Mouse (Mus musculus): ENCODE data around the gene Fgfr1op2.
"Not testable (repeated sequence)": the region's sequence is repeated elsewhere in the genome, so short reads cannot be mapped to it uniquely, and the experiment has no call there.

Gene Fgfr1op2

DNA sequence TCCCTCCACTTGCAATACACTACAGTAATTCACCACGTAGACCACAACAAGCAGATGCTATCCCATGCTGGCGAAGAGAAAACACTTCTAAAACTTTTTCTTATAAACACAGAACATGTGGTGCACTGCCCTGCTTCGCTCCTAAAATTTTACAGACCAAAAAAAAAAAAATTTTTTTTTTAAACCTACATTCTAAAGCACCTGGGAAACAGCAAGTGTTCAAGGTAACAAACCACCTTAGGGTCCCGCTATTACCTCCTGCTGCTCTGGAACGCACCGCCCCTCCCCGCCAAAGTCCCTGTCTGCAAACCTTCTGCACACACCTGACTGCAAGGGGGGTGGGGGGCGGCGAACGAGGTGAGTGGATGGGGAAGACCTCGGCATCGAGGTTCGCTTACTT lies at the start of gene Fgfr1op2:
Gene Fgfr1op2 (plus strand): TSS at position 301 of the 400 bp plus-strand sequence.
- no peak for DNase-seq (ENCODE audit: low spot score)

DNA sequence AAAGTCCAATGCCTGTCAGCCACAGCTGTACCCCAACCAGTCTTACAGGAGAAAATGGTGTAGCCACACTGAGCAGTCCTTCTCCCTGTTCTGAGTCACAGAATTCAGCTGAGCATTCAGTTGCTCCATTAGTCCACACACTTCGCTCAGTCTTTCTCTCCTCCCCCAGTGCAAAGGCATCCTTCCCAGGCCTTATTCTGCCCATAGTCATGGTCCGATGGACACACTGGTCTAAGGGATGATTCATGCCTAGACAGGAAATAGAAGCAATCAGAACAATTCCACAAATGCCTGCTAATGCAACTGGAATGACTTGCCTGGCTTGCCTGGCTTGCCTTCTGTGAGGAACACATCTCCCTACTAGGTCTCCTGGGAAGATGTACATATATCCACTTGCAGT lies 49.5 kb upstream of the Fgfr1op2 start:
- DNase-seq (ENCODE audit: low spot score) = no peak

DNA sequence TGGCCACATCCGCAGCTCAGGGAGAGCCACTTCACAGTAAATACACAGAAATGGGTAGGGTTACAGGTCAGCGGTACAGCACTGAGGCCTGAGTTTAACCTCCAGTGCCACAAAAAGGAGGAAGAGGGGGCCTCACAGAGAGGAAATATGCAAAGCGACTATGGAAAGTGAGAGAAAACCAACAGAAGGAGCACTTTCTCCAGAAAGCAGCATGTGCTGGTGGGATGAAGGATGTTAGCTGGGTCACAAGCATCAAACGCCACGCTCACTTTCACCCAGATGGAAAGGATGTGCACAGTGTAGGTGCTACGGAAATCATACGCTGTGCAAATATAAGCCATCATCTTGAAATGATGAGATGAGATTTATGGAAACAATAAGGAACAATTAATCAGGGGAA lies 46.6 kb upstream of the Fgfr1op2 start:
- DNase-seq (ENCODE audit: low spot score) = no peak

DNA sequence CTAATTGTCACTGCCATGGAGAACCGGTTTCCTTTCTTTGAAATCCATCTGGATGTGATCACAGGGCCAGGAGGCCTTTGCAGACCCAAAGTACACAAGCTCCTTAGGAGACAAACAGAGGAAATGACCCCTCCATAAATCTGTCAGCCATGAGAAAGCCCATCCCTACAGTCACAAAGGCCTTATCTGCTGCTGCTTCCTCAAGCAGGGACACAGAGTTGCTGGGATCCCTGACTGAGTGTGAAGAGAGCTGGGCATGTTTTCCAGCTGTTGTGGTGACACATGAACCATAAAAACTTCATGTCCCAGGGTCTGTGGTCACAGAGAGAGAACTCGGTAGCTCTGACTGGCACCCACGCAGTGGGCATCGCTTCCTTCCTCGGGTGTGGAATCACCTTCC lies 46.2 kb upstream of the Fgfr1op2 start:
- no peak for DNase-seq (ENCODE audit: low spot score)

DNA sequence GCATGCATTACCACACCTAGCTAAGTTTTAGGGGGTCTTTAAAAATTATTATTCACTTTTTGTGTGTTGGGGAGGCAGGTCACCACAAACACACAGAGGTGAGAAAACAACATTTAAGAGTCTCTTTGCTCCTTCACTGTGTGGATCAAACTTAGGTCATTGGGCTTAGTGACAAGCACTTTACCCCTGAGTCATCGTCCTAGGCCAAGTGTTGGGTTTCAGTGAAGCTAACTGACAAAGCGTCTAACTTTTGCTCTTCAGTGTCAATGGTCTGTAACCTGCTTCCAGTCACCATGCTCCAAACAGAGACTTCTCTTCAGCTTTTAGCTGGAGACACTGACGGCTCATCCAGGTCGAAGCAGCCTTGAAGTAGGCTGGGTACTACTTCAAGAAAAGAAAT lies 43.9 kb upstream of the Fgfr1op2 start:
- DNase-seq (ENCODE audit: low spot score) = no peak

DNA sequence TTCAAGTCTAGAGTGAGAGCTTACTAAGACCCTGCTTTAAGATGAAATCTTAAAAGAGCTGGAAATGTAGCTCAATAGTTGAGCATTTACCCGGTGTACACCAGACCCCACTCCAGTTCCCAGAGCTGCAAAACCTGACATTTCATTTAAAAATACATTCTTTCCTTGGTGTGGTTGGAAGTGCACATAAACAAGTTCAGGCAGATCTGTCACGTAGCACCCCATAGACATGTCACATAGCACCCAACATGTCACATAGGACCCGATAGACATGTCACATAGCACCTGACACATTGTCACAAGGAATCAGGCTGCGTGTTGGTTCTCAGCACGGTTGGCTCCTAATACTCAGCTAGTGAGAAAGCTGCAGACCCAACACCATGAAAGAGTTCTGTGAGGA lies 41.5 kb upstream of the Fgfr1op2 start:
- no peak for DNase-seq (ENCODE audit: low spot score)

DNA sequence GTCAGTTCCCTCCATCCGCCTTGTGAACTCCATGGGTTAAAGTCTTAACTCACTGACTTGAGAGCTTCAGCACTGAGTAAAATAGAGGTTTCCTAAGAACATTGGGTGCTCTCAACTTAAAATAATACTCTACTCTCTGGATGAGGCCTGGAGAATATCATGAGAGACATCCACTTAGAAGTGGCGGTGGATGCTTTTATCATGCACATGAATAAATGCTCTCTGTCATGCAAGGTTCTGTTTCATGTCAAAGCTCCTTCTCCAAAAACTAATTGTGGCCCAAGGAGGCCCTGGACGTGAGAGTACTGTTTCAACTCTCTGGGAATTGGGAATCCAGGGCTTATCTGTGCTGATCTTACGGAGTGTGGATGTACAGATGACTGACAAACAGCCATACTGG lies 39.9 kb upstream of the Fgfr1op2 start:
- no peak for DNase-seq (ENCODE audit: low spot score)

DNA sequence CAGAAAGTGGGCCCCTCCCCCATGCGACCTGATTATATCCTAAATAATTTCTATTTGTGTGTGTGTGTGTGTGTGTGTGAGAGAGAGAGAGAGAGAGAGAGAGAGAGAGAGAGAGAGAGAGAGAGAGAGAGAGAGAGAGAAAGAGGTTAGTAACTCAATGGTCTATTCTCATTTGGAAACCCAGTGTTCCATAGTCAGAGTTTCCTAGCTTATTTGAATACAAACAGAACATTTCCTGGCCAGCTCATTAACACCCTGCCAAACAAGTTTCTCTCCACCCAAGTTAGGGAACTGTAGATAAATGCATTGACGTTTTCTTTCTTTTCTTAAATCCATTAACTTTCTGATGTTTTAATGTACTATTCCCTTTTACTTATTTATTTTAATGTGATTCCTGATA lies 38.9 kb upstream of the Fgfr1op2 start:
- no peak for DNase-seq (ENCODE audit: low spot score)

DNA sequence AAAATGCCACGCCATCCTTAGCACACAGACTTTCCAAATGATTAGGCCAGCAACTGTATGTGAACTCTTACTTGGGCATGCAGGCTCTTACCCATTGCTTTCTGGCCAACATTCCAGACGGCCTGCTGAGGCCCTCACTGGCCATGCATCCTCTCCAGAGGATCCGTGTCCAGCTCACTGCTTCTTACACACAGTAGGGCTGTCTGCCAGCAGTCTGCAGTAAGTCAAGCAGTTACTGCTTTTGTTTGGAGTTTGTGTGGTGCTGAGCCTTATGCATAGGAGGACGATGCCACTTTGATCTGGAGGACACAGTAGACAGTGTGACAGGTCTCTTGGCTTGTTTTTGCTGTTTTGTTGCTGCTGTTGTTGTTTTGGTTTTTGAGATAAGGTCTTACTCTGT lies 38.3 kb upstream of the Fgfr1op2 start:
- DNase-seq (ENCODE audit: low spot score) = no peak

DNA sequence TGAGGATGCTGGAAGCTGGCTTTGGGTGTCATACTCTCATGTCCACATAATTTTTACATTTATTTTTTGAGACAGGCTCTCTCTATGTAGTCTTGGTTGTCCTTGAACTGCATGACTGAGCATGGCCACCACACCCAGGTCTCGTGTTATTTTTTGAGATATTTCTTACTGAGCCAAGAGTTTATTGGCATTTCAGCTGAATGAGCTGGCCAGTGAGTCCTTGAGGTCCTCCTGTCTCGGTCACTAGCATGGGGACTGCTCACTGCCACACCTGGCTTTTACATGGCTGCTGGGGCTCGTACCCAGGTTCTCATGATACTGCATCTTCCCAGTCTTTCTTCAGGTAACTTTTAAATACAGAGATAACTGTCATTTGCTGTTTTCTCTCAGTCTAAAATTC lies 36.6 kb upstream of the Fgfr1op2 start:
- DNase-seq (ENCODE audit: low spot score) = no peak

DNA sequence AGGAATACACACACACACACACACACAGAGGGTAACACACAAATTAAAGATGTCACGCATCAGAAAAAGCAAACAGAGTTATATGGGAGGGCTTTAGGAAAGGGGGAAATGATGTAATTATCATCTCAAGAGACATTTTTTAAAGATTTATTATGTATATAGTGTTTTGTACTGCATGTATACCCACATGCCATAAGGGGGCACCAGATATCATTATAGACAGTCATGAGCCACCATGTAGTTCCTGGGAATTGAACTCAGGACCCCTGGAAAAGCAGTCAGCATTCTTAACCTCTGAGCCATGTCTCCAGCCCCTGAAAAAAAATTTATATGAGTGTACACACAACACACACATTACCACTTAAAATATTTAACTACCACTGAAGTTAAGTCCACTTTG lies 32.4 kb upstream of the Fgfr1op2 start:
- no peak for DNase-seq (ENCODE audit: low spot score)

DNA sequence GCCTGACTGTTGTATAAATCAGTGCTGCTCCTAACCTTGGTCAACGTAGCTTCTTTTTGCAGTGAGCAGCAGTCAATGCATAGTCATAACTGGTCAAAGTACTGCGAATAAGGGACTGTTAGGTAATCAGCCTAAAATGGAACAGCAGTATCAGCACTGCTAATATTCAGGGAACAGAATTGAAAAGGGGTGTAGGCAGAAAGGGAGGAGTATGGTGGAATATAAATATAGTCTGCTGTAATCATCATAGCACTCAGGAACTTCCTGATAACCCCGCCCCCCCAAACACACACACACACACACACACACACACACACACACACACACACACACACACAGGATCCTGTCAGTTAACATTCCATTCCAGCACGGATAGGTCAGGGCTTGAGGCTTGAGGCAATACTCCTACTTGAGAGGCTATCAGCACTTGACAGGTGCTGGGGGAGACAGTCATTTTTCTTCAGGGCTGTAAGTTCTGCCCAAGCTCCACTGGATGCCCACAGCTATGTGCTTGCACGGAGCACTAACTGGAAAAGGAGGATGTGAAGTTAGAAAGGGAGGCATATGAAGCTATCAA lies 31.6 kb upstream of the Fgfr1op2 start:
- DNase-seq (ENCODE audit: low spot score) = no peak

DNA sequence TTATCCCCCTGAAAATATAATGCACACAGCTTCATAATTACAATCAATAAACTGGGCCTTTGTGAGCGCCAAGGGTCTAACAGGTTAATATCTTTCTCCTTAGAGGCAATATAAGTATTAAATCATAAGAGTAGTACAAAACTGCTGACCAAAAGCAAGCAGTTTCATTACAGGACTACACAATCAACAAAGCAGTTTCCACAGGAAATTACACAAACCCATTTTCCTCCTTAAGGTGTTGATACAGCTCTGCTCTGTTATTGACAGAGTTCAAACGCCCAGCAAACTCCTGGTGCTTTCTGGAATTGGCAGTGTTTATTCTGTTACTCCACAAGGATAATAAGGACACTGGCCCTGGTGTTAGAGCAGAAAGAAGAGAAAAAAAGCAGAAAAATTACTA lies 26.6 kb upstream of the Fgfr1op2 start:
- no peak for DNase-seq (ENCODE audit: low spot score)

DNA sequence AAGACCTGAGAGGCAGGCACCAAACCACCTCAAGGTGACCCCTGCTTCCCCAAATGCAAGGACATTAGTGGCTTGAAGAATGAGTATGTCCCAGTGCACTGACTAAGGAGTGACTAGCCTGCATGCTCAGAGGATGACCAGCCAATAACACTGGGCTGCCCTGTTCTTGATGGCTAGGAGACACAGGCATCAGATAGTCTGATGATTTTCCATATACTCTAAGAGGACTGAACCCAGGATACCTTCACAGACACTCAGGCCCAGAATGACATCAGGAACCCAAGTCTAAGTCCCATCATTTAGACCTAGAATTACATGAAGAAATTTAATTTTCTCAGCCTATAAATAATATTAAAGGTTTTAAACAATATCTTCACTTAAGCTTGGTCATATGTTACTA lies 25.7 kb upstream of the Fgfr1op2 start:
- no peak for DNase-seq (ENCODE audit: low spot score)

DNA sequence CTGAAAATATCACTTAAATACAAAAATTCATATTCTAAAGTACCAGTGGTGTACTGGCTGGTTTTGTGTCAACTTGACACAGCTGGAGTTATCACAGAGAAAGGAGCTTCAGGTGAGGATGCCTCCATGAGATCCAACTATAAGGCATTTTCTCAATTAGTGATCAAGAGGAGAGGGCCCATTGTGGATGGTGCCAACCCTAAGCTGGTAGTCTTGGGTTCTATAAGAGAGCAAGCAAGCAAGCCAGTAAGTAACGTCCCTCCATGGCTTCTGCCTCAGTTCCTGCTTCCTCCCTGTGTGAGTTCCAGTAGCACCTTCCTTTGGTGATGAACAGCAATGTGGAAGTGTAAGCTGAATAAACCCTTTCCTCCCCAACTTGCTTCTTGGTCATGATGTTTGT lies 14.5 kb upstream of the Fgfr1op2 start:
- DNase-seq (ENCODE audit: low spot score) = not testable (repeated sequence)

DNA sequence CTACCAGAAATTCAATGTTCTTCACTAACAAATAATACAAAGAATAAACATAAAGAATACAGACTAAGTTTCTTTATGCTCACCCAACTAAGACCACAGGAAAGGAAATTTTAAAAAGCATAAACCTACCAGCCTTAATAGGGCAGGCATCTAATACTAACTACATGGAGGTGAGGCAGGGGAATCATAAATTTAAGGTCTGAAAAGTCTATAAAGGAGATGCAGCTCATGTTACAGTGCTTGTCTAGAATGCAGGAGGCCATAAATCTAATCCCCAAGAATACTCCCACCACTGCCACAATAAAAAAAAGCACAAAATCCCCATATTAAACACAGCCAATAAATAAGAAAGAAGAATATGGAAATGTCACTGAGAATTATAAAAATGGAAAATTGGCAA lies 4.9 kb upstream of the Fgfr1op2 start:
- DNase-seq (ENCODE audit: low spot score) = no peak

DNA sequence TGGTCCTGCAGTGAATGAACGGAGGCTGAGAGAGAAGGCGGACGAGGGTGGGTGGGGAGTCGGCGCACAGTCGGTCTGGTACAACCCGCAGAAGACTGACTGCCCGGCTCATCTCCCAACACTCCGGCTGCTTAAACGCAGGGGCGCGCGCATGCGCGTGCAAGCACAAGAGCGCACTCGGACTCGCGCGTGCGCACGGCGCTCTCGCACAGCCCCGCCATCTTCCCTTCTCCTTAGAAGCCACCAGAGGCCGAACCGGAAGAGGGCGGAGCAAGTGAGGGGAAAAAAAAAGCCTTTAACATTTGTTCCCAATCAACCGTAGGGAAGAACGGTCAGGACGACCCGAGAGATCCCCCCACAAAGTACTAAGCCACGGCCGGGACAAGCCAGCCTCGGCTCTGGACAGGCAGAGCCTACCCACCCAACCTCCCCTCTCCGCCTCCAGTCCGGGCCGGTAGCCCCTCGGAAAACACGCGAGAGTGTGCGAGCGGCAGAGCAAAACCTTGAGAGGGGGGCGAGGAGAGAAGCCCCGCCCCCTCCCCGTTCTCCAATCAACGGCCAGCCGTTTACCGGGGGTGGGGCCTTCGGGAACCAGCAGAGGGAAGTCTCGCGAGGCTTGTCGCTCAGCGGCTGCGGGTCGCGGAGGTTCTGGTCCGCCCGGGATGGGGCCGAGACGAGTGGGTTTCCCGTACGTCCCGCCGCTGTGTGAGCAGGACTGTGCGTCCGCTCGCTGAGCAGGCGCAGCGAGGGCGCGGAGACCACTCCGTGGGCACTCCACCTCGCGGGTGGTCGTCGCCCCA lies 507 bp downstream of the Fgfr1op2 start, which contains the start of gene Ints13:
Gene Ints13 (minus strand): TSS at position 526 of the 800 bp plus-strand sequence.
- DNase-seq (ENCODE audit: low spot score) = peak; percentile 96

DNA sequence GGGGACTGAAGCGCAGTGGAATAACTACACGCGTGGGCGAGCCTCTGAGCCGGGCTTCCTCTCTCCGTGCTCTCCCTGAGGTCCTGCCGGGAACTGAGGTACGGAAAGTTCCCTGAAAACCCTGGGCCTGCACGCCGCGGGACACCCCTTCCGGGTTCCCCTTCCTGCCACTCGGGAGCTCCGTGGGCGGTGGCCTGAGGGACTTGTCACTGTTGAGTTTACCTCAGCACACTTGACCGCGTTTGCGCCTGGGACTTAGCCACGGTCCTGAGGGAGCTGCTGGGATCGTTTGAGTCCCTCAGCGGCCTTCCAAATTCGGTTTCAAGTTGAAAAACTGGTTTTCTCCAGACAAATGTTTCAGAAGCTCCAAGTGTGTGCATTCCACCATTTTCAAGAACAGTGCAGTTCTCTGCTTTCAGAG lies 1.1 kb downstream of the Fgfr1op2 start:
- DNase-seq (ENCODE audit: low spot score) = no peak

DNA sequence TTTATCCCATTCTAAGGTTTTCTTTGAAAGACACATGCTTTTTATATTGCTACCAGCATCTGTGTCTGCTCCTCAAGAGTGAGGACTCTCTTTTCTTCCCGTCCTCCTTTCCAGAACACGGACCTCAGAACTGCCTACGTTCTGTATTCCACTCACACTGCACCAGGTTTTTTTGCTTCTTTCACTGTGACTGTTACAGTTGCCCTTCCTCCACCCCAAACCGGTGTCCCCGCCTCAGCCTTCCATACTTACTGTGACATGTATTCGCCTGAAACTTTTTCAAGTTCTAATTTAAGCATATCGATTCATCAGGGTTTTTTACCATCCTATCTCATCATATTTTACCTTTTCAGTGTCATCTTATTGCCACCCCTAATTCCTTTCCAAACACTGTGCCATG lies 1.6 kb downstream of the Fgfr1op2 start:
- DNase-seq (ENCODE audit: low spot score) = no peak

DNA sequence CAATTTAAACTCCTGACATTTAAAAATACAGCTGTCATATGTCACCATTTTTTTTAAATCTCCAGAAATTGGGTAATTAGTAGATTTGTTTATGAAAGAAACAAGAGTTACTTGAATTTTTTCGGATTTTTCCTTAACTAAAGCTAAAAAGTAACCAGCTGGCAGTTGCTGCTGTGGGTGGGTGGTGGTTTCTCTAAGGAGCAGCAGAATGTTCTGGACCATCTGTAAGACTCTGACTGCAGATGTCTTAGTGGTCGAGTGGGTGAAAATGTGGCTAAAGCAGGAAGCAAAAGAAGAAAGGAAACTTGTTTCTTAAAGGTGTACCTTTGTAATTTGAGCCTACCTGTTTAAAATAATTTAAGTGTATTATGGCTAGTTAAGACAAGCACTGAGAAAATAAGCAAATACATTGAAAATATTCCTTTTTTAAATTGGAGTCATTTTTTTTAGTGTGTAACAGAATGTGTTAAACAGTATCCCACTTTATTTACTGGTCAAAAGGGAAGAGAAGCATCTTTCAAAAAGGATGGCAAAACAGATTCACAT lies 3.5 kb downstream of the Fgfr1op2 start:
- peak; percentile 40 for DNase-seq (ENCODE audit: low spot score)

DNA sequence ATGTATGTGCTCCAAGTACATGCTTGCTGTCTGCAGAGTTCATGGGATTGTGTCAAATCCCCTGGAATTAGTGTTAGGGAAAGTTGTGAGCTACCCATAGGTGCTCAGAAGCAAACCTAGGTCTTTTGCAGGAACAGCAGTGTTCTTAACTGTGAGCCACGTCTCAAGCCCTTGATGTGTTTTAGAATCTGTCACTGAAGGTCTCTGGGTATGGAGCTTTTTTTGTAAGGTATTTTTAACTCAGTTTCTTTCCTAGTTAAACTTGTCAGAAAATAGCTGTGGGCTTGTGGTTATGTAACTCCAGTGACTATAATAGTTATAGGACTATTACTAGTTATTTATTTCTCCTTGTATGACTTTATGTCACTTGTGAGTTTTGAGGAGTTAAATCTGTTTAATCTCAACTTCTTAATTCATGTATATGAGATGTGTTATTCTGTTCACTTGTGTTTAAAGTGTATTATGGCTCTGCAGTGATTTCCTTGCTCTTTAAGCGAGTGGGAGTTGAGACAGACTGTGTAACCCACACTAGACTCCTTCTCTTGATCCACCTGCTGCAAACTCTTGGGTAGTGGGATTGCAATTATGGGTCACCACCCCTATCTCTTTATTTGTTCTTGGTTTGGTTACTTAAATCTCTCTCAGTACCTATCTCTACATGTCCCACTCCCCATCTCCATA lies 6.5 kb downstream of the Fgfr1op2 start:
- DNase-seq (ENCODE audit: low spot score) = no peak

DNA sequence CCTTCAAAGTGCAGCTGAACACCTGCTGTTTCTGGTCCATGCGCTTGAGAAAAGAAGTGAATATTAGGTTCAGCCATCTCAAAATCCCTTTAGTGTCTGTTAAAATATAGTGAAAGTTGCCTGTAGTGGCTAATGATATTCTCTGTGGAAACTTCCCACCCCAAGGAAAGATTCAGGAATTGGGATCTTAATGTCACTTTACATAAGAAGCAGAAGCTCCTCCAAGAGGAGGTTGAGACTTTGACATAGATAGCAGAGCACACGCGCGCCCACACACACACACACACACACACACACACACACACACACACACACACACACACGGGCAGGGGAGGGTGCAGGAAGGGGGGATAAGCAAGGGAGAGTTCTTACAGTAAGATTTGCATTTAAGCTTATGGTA lies 8.1 kb downstream of the Fgfr1op2 start:
- DNase-seq (ENCODE audit: low spot score) = no peak

DNA sequence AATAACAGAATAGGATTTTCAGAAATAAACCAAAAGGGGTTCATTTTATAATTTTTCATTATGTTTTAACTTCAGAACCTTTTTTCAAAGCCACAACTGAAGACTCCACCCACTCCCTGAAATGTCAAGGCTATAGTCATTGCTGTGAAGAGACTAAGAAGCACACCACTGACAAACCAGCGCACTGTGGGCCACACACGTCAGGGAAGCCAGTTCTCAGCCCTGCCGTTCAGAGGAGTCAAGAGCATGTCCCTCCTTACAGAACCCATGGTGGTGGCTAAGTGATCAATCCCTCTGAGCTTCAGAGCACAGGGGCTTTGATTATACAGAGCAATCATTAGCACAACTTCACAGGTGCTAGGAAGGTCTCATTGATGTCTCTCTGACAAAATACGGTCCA lies 25.6 kb downstream of the Fgfr1op2 start:
- no peak for DNase-seq (ENCODE audit: low spot score)
